Mouse (Mus musculus) stomach, adult 2 months (tissue): ENCODE results near the gene Ttc34. TPM values are rescaled to one million over a fixed set of nuclear protein-coding genes. Genes with fewer than 3 reads are reported as not detected.

Experiments
- polyA plus RNA-seq: library from polyadenylated mRNA; depleted of rRNA; stranded (reverse); fragments of >200 nt; gene quantifications from 2 replicates; pipeline ENCODE4 v1.2.3, GENCODE M21; 2012; rRNA removed

Gene Ttc34
- 0.02 TPM in 2 replicates for polyA plus RNA-seq

GRCm38 (mm10) chr4:154837170-154837569 is at the start of gene Ttc34:
Ttc34 (plus strand) TSS chr4:154837459.

GRCm38 (mm10) chr4:154869440-154869839 is 32.2 kb downstream of the Ttc34 start, which contains the start of gene Mmel1:
Mmel1 (plus strand) TSS chr4:154869585.

GRCm38 (mm10) chr4:154898506-154899446 is 61.5 kb downstream of the Ttc34 start, which contains the start of gene Fam213b:
Fam213b (minus strand) TSS chr4:154899135.

Other genes starting within 250 kb of the Ttc34 start
- 6.1 and 6.3 TPM in 2 replicates for gene Prdm16, start 200.6 kb upstream of the Ttc34 start, polyA plus RNA-seq
- not detected in 2 replicates for gene Actrt2, start 169.6 kb upstream of the Ttc34 start, polyA plus RNA-seq
- gene Mmel1, start 32.1 kb downstream of the Ttc34 start, polyA plus RNA-seq: 0.03 and 0.05 TPM in 2 replicates
- 11.3 and 11.5 TPM in 2 replicates for gene Fam213b, start 61.7 kb downstream of the Ttc34 start, polyA plus RNA-seq
- 8.2 and 16.3 TPM in 2 replicates for gene Tnfrsf14, start 91.1 kb downstream of the Ttc34 start, polyA plus RNA-seq
- gene Hes5, start 123.5 kb downstream of the Ttc34 start, polyA plus RNA-seq: not detected in 2 replicates
- 12.3 and 14.5 TPM in 2 replicates for gene Pank4, start 126.7 kb downstream of the Ttc34 start, polyA plus RNA-seq
- gene Plch2, start 219.3 kb downstream of the Ttc34 start, polyA plus RNA-seq: 32.9 and 42.6 TPM in 2 replicates
- 7.7 and 7.8 TPM in 2 replicates for gene Pex10, start 229.6 kb downstream of the Ttc34 start, polyA plus RNA-seq
- 31.5 and 41.9 TPM in 2 replicates for gene Rer1, start 248.9 kb downstream of the Ttc34 start, polyA plus RNA-seq
- gene Morn1, start 249.1 kb downstream of the Ttc34 start, polyA plus RNA-seq: 3.8 and 4.6 TPM in 2 replicates